Mouse (Mus musculus): ENCODE results near the gene Arap1.

GRCm38 (mm10) chr7:101393694-101394504 lies 46.0 kb downstream of the Arap1 start:
- no peak for TF ChIP-seq CTCF (IDR thresholded peaks at IDR 0.05; ENCODE audit: low read depth, low read length)
- TF ChIP-seq POLR2A (IDR thresholded peaks at IDR 0.05; ENCODE audit: insufficient read depth, low read length), result no peak
